Comparison of ENCODE assay signal across 30 mouse cellular contexts in the genomic region with DNA sequence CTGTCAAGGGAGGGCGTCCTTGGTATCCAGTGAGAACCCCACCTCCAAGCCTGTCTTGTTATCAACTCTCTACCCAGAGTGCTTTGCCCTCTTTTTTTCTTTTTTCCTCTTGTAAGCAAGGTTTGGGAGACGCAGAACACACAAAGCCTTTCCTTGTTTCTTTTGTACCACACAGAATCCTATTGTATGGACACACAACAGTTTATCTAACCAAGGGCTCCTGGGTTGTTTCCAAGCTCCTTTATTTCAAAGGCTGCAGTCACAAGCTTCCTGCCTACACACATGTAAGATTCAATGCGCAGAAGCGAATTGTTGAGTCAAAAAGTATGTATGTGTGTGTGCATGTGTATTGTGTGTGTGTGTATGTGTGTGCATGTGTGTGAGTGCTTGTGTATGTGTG. TPM values are rescaled to one million over a fixed set of nuclear protein-coding genes. Genes with fewer than 3 reads are reported as not detected.
DNase-seq lines count a peak whose midpoint lies in the region; ATAC-seq and TF ChIP-seq lines count a peak whose summit lies in the region.
"Had no signal": no experiment of that assay in that cellular context is flagged by ENCODE, and none has a peak within 500 bp of the region (broad histone marks: within the 10 kb centered on the region; RNA-seq: fewer than 3 reads in every experiment).

No protein-coding gene starts in this region.

- H3K79me2 ChIP-seq in heart, adult 2 months (replicated peaks; ENCODE audit: control insufficient read depth, insufficient read depth, low read length): no peaks in the 10 kb centered on the region

- no peaks in the 10 kb centered on the region for H3K9me3 ChIP-seq in heart, embryonic 16.5 days (replicated peaks; ENCODE audit: control insufficient read depth, low read length)
- no peaks in the 10 kb centered on the region for H3K9me3 ChIP-seq in neural tube, embryonic 15.5 days (replicated peaks)
- H3K9me3 ChIP-seq: forebrain, embryonic 10.5 days; liver, embryonic 13.5 days; midbrain, embryonic 12.5 days had no signal

- ATAC-seq in heart, embryonic 16.5 days (replicated peaks; ENCODE audit: extremely low read depth, insufficient read depth, low FRiP score): no peak
- no peak for ATAC-seq in neural tube, embryonic 15.5 days (ENCODE audit: low FRiP score)
- ATAC-seq: forebrain, embryonic 16.5 days; inflammation-experienced regulatory T-cells, adult 6 months had no signal

- no peak overlapping the region for H3K9ac ChIP-seq in heart, embryonic 16.5 days (ENCODE audit: low read length)
- no peak overlapping the region for H3K9ac ChIP-seq in heart, adult 2 months (ENCODE audit: low read depth, low read length)
- H3K9ac ChIP-seq in neural tube, embryonic 15.5 days (replicated peaks): no peak overlapping the region
- H3K9ac ChIP-seq: hindbrain, embryonic 14.5 days; liver, embryonic 13.5 days; lung, embryonic 14.5 days; midbrain, embryonic 12.5 days had no signal

- peak; percentile 59 for DNase-seq in heart, adult 11 months
- no peak for DNase-seq in heart, postnatal 25 days (ENCODE audit: low spot score)
- DNase-seq in heart, adult 2 months: no peak
- peak; percentile 32 for DNase-seq in left cerebral cortex, adult 11 months (ENCODE audit: low spot score)
- no peak for DNase-seq in left cerebral cortex, postnatal 10 days (ENCODE audit: extremely low spot score in 1 of 2, low spot score in 2 of 2)
- DNase-seq: adrenal gland, postnatal 10 days; cerebellum, adult 8-10 months; gastrocnemius, postnatal 10 days; kidney, adult 18-20 months; kidney, postnatal 4 days; liver, embryonic 13.5 days; lung, embryonic 14.5 days; right cerebral cortex, postnatal 25 days; thymus, adult 2 months; thymus, postnatal 4 days had no signal

- no peak for TF ChIP-seq POLR2A in heart, adult 2 months (IDR thresholded peaks at IDR 0.05; ENCODE audit: insufficient read depth, low read depth, low read length)

- peaks cover 8% of the 10 kb centered on the region for H3K4me1 ChIP-seq in heart, embryonic 16.5 days (ENCODE audit: control insufficient read depth, insufficient read depth, low read length)
- H3K4me1 ChIP-seq in heart, adult 2 months (ENCODE audit: control insufficient read depth, insufficient read depth, low read length): no peaks in the 10 kb centered on the region
- no peaks in the 10 kb centered on the region for H3K4me1 ChIP-seq in neural tube, embryonic 15.5 days
- H3K4me1 ChIP-seq: liver, embryonic 13.5 days had no signal

- intact Hi-C loops in heart, postnatal 25 days (cut with DNase I): no loop called here
- intact Hi-C loops in heart, adult 2 months (cut with DNase I): no loop called here
- intact Hi-C loops in left cerebral cortex, postnatal 10 days (cut with DNase I): no loop called here

- peak overlapping the region; percentile 35; the same call in 1 of the 2 replicates for H3K27ac ChIP-seq in heart, embryonic 16.5 days (ENCODE audit: low read length)
- H3K27ac ChIP-seq in heart, adult 2 months: no peak overlapping the region
- no peak overlapping the region for H3K27ac ChIP-seq in neural tube, embryonic 15.5 days (replicated peaks)
- H3K27ac ChIP-seq: forebrain, embryonic 10.5 days; hindbrain, embryonic 14.5 days; liver, embryonic 13.5 days; midbrain, embryonic 12.5 days had no signal

- no peak overlapping the region for H3K4me3 ChIP-seq in heart, embryonic 16.5 days (ENCODE audit: low read length)
- no peak overlapping the region for H3K4me3 ChIP-seq in heart, adult 2 months
- H3K4me3 ChIP-seq in neural tube, embryonic 15.5 days (replicated peaks): no peak overlapping the region
- H3K4me3 ChIP-seq: forebrain, embryonic 10.5 days; liver, embryonic 13.5 days; midbrain, embryonic 12.5 days had no signal

- 38% methylated on average over 4 of the region's 4 CpGs for WGBS in heart, embryonic 16.5 days
- 32% methylated on average over 4 of the region's 4 CpGs for WGBS in heart, adult 2 months
- WGBS in neural tube, embryonic 15.5 days: 60% methylated on average over 4 of the region's 4 CpGs

- no peak for TF ChIP-seq CTCF in heart, adult 2 months (IDR thresholded peaks at IDR 0.05)

- H3K27me3 ChIP-seq in heart, embryonic 16.5 days (ENCODE audit: control insufficient read depth, insufficient read depth, low read length): no peaks in the 10 kb centered on the region
- no peaks in the 10 kb centered on the region for H3K27me3 ChIP-seq in heart, adult 2 months (ENCODE audit: control insufficient read depth, insufficient read depth, low read length)
- no peaks in the 10 kb centered on the region for H3K27me3 ChIP-seq in neural tube, embryonic 15.5 days (replicated peaks)
- H3K27me3 ChIP-seq: liver, embryonic 13.5 days; midbrain, embryonic 12.5 days had no signal

- no peak overlapping the region for H3K4me2 ChIP-seq in heart, embryonic 16.5 days (ENCODE audit: low read depth, low read length)
- H3K4me2 ChIP-seq in neural tube, embryonic 15.5 days: no peak overlapping the region
- H3K4me2 ChIP-seq: hindbrain, embryonic 14.5 days; liver, embryonic 13.5 days; lung, embryonic 14.5 days; midbrain, embryonic 12.5 days had no signal

- TF ChIP-seq EP300 in heart, adult 2 months (IDR thresholded peaks at IDR 0.05; ENCODE audit: insufficient read depth, low read depth, low read length): no peak

- H3K36me3 ChIP-seq in heart, embryonic 16.5 days (ENCODE audit: control insufficient read depth, insufficient read depth): no peaks in the 10 kb centered on the region
- H3K36me3 ChIP-seq in heart, adult 2 months (ENCODE audit: control insufficient read depth, insufficient read depth, low read length): no peaks in the 10 kb centered on the region
- H3K36me3 ChIP-seq in neural tube, embryonic 15.5 days: no peaks in the 10 kb centered on the region
- H3K36me3 ChIP-seq: forebrain, embryonic 10.5 days; liver, embryonic 13.5 days; midbrain, embryonic 12.5 days had no signal

RNA-seq across cellular contexts. Expression of a gene that starts 5.2 kb away (rescaled TPM):
- total RNA-seq in heart, postnatal 25 days (2021): 1 to 10 TPM; 3.6 to 5.8 TPM
- polyA plus RNA-seq in heart, embryonic 16.5 days (2015; fragmentation: Nextera tagmentation; extraction: Ambion mirVana): 1.6 and 2.1 TPM in 2 replicates
- total RNA-seq in heart, adult 2 months (2021): 1 to 10 TPM; 3.2 to 3.3 TPM
- 5.6 and 5.7 TPM in 2 replicates for polyA plus RNA-seq in heart, adult 2 months (2012; rRNA removed)
- not detected for total RNA-seq in left cerebral cortex, postnatal 10 days (2021)
- not detected in 2 replicates for polyA plus RNA-seq in neural tube, embryonic 15.5 days (2015; fragmentation: Nextera tagmentation; extraction: Ambion mirVana)
- total RNA-seq: gastrocnemius, postnatal 10 days; granulocyte monocyte progenitor cell, adult 5-6 weeks; megakaryocyte, adult 5-6 weeks had no signal
- polyA plus RNA-seq: embryonic facial prominence, embryonic 11.5 days; forebrain, embryonic 10.5 days; forebrain, embryonic 16.5 days; hindbrain, embryonic 14.5 days; inflammation-experienced regulatory T-cells, adult 6 months; limb, embryonic 14.5 days; liver, embryonic 13.5 days; lung, embryonic 14.5 days; midbrain, embryonic 12.5 days had no signal

RNA-seq across cellular contexts. Expression of a gene that starts 44.1 kb away (rescaled TPM):
- under 1 TPM; 0.78 to 0.83 TPM for total RNA-seq in heart, postnatal 25 days (2021)
- 0.09 and 0.12 TPM in 2 replicates for polyA plus RNA-seq in heart, embryonic 16.5 days (2015; fragmentation: Nextera tagmentation; extraction: Ambion mirVana)
- total RNA-seq in heart, adult 2 months (2021): 1 to 10 TPM in 1 of 2 experiments, under 1 TPM in 1; 0.89 to 1.1 TPM
- polyA plus RNA-seq in heart, adult 2 months (2012; rRNA removed): 1.3 TPM in 2 replicates
- total RNA-seq in left cerebral cortex, postnatal 10 days (2021): not detected
- polyA plus RNA-seq in neural tube, embryonic 15.5 days (2015; fragmentation: Nextera tagmentation; extraction: Ambion mirVana): not detected in 2 replicates
- total RNA-seq: gastrocnemius, postnatal 10 days; granulocyte monocyte progenitor cell, adult 5-6 weeks; left cerebral cortex, adult 18-20 months; left cerebral cortex, postnatal 36 days; megakaryocyte, adult 5-6 weeks had no signal
- polyA plus RNA-seq: embryonic facial prominence, embryonic 11.5 days; forebrain, embryonic 10.5 days; forebrain, embryonic 16.5 days; hindbrain, embryonic 14.5 days; inflammation-experienced regulatory T-cells, adult 6 months; kidney, embryonic 16.5 days; lung, embryonic 14.5 days; midbrain, embryonic 12.5 days; spleen, adult 2 months had no signal

RNA-seq across cellular contexts. Expression of a gene that starts 45.2 kb away (rescaled TPM):
- 1 to 10 TPM; 6.3 to 7.4 TPM for total RNA-seq in heart, postnatal 25 days (2021)
- 5.9 and 6.1 TPM in 2 replicates for polyA plus RNA-seq in heart, embryonic 16.5 days (2015; fragmentation: Nextera tagmentation; extraction: Ambion mirVana)
- total RNA-seq in heart, adult 2 months (2021): 1 to 10 TPM; 6.5 to 6.8 TPM
- 2.7 and 6.4 TPM in 2 replicates for polyA plus RNA-seq in heart, adult 2 months (2012; rRNA removed)
- total RNA-seq in left cerebral cortex, postnatal 10 days (2021): 10 to 100 TPM; 19.1 to 22.5 TPM
- polyA plus RNA-seq in neural tube, embryonic 15.5 days (2015; fragmentation: Nextera tagmentation; extraction: Ambion mirVana): 20.6 and 22.5 TPM in 2 replicates
- total RNA-seq: megakaryocyte, adult 5-6 weeks had no signal

Comparison
In these comparisons a context has a peak if more than half of its experiments do, and no peak if none do; other contexts are left out.
1. DNase-seq: peak in heart, adult 11 months (single experiment) and left cerebral cortex, adult 11 months (single experiment); none in heart, postnatal 25 days (single experiment), heart, adult 2 months (0 of 2) and left cerebral cortex, postnatal 10 days (0 of 2).